Mouse (Mus musculus): Measurements from ENCODE around the gene Git1.

Gene Git1

DNA sequence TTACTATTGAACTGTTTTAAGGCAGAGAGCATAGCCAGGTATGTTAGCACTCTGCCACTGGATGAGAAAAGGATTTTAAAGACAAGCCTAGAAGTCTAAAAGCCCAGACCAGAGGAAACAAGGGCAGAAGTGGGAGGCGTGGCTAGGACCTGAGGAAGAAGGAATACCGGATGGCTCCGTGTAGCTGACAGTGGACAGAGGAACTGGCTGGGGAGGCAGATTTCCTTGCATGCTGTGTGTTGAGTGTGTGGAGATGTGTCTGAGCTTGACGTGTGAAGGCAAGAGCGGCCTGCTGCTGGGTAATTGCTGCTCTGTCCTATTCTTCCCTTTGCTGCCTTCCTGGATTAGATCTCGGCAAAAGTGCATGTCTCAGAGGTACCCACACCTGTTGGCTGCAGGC lies 9.1 kb downstream of the Git1 start:
- DNase-seq: no peak

DNA sequence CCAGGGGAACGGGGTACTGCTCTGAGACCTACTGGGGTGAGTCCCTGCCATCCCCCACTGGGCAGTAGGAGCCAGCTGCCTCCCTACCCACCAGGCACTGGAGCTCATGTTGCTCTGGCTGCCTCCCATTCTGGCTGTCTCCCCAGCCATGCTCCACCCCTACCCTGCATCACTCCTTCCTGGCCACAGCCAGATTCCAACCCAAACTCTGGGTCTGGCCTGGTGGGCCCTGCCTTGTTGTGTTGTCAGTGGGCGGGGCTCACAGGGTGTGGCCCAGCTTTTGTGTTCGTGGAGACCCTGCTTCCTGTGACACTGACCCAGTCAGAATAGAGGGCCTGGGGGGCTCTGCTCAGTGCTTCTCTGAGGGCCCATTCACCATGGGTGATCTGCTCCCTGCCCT lies 10.1 kb downstream of the Git1 start:
- peak; percentile 20 for DNase-seq

DNA sequence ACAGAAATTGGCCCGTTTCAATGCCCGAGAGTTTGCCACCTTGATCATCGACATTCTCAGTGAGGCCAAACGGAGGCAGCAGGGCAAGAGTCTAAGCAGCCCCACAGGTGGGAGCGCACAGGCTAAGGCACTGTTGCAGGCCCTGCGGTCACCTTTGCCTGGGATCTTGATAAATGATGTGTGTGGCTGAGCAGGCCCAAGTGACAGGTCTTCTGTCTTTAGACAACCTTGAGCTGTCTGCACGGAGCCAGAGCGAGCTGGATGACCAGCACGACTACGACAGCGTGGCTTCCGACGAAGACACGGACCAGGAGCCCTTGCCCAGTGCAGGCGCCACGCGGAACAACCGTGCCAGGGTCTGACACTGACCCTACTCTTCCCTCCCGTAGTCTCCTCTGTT lies 11.0 kb downstream of the Git1 start:
- peak; percentile 12 for DNase-seq

DNA sequence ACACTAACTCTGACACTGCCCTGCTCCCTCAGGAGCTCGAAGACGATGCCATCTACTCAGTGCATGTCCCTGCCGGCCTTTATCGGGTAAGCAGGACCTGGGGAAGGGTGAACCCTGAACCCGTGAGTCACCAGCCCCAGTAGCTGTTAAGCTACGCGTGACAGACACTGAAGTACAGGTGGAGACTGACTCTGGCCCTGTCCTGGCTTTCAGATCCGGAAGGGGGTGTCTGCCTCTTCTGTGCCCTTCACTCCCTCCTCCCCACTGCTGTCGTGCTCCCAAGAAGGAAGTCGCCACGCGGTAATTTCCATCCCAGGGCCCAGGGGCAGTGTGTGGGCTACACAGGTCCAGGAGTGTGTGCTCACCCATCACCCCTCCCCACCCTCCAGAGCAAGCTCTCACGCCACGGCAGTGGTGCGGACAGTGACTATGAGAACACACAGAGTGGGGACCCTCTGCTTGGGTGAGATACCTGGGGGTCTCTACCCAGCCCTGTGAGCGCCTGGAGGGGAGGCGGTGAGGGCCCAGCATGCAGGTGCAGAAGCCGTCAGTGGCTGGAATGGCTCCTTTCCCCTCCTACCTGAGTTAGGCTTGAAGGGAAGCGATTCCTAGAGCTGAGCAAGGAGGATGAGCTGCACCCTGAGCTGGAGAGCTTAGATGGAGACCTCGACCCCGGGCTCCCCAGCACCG lies 12.1 kb downstream of the Git1 start:
- DNase-seq: peak; percentile 14

DNA sequence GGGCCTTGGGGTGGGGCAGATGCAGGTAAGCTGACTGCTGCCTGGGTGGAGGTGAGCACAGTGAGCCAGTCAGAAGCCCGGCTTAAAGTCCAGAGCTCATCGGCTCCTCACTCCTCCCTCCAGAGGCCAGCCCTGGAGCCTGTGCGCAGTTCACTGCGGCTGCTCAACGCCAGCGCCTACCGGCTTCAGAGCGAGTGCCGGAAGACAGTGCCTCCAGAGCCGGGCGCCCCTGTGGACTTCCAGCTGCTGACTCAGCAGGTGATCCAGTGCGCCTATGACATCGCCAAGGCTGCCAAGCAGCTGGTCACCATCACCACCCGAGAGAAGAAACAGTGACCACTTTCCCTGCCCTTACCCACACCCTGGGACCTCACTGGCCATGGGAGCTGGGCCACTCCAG lies 12.9 kb downstream of the Git1 start:
- DNase-seq: no peak

DNA sequence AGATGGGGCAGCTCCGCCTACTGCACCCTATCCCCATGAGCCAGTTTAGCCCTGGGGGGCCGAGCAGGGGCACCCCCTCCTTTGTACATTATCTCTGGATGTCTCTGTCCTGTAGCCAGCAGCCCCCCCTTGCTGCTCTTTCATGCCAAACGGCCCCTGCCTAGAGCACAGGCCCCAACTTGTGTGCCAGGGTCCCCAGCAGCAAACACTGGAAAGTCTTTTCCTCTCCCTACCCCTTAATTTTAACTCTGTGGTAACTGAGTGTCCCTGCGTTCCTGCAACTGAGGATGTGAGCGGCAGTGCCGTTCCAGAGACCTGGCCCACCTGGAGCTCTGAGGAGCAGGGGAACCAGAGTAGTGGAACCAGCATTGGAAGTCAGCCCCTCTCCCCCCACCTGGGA lies 13.6 kb downstream of the Git1 start:
- DNase-seq: no peak

DNA sequence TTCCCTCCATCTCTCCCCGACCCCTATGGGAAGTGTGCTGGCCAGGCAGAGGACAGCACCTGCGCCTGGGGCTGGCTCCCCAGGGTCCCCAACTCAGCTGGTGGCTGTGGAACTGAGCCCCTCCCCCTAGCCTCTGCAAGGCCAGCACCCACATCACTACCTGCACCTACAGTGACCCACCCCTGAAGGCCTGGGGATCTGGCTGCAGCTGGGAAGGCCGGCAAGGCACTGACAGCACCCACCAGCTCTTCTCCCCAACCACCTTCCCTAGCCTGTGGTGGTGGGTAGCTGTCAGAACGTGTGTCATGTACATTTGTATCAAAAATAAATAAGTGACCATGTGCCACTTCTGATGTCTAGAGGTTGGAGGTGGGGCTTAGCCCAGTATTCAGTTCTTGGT lies 14.1 kb downstream of the Git1 start:
- DNase-seq: no peak

DNA sequence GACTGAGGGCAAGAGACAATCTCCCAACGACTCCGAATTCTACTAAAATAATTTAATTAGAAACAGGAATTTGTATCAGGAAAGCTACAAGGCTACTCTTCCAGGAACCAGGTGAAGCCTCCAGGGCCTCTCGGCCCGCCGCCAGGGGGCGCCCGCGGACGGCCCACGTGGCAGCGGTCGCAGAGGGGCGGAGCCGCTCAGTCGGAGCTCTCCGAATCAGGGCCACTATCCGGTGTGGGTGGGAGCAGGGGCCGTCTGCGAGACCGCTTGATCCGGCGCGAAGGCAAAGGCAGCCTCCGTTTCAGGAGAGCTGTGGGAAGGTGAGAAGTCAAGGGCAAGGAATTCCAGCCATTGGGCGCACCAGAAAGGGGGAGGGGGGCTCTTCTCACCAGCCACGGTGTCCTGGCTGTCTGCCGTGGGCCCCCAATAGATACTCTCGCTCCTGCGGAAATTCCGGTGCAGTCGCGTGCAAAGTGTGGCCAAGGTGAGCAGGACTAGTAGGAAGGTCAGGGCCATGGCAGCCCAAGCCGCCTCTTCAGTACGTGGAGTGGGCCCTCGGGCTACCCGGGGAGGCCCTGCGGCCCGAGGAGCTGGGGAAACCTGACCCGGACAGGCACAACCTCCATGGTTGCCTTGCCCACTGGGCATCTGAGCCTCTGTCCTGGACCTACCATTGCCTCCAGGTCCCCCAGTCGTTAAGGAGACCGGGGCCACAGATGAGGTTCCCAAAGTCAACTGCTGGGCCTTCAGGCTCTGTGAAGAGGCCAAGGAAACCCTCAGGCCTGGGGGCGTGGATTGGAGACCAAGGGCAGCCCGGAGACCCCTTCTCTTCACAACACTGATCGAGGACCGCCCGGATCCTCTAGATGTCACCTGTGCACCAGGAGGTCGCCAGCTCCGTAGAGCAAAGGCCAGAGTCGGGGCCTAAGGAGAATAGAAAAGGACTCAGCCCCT lies 15.0 kb downstream of the Git1 start:
- peak; percentile 76 for DNase-seq

DNA sequence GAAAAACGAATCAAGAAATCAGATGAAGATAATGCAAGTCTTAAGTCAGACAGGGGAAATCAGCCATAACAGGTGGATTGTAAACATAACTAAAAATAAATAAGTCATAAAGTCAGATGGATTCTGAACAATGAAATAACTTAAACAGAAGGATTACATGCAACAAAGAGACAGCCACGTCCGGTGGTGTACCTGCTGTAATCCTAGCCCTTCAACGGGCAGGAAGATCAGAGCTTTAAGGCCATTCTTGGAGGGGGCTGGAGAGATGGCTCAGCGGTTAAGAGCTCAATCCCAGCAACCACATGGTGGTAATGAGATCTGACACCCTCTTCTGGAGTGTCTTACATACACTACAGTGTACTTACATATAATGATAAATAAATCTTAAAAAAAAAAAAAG lies 18.0 kb downstream of the Git1 start:
- no peak for DNase-seq

DNA sequence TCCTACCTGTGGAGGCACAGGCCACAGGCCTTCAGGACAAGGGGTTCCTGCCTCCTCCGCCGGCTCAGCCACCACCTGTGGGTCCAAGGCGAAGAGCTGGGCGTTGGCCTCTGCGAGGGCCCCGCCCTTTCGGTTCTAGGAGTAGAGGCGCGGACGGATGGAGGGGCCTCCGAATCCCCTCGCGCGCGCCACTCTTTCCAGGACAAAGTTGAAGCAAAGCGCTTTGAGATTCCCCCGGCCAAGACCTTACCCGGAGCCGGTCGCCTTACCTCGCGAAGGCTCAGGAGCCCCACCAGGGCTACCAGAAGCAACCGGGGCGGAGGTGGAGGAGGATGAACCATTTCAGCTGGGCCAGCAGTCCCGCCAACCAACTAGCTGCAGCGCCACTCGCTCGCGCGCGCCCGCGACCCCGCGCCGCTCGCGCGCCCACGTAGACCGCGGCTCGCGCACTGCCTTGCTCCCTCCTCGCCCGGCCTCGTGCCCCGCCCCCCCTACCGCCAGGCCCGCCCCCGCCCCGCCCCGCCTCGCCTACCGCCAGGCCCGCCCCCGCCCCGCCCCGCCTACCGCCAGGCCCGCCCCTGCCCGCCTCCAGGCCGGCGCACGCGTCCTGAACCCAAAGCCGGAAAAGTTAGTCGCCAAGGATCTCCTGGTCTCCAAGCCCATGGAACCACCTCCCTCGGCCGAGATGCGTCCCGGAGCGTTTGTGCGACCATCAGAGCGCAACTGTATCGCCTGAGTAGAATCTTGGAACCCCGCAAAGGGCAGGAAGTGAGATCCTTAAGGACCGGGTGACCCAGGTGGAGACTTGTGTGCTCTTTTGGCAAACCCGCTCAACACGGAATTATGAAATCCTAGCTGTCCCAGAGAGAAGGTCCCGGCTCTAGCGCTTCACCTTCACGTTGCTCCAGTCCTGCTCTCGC lies 19.8 kb downstream of the Git1 start:
- DNase-seq: peak; percentile 75

DNA sequence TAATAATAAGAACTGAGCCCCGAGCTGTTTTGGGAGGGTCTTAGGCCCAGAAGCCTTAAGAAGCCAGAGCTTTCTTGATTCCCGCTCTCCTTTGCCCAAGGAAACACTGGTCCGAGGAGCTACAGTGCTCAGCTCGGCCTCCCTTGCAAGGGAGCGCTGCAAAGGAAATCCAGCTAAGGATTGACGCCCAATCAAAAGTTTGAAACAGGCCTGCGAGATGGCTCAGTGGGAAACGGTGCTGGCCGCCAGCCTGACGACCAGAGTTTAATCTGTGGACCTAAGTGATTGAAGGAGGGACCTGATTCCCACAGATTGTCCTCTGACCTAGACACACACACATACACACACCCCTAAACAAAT lies 20.4 kb downstream of the Git1 start:
- no peak for DNase-seq

DNA sequence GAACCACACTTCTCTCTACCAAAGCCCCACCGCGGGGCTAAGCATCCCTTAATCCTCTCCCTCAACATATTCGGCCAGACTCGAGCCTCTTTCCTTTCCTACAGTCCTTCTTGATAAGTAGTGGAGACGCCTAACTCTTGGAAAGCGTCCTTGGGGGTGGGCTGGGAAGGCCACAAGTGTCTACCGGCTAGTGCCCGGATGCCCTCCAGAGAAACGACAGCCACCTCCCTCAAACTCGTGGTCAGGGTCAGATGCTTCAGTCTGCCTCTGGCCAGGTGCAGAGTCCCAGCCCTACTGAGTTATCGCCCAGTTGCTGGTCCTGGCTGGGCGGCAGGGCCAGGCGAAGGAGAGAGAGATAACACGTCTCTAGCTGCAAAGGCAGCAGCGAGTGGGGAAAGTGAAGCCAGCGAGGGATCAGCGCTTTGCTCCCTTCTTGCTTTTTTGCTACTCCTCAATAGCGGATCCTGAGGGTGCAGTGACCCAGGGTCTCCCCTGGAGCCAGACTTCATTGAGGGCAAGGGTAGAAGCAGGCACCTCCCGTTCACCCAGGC lies 21.0 kb downstream of the Git1 start:
- DNase-seq: peak; percentile 21

DNA sequence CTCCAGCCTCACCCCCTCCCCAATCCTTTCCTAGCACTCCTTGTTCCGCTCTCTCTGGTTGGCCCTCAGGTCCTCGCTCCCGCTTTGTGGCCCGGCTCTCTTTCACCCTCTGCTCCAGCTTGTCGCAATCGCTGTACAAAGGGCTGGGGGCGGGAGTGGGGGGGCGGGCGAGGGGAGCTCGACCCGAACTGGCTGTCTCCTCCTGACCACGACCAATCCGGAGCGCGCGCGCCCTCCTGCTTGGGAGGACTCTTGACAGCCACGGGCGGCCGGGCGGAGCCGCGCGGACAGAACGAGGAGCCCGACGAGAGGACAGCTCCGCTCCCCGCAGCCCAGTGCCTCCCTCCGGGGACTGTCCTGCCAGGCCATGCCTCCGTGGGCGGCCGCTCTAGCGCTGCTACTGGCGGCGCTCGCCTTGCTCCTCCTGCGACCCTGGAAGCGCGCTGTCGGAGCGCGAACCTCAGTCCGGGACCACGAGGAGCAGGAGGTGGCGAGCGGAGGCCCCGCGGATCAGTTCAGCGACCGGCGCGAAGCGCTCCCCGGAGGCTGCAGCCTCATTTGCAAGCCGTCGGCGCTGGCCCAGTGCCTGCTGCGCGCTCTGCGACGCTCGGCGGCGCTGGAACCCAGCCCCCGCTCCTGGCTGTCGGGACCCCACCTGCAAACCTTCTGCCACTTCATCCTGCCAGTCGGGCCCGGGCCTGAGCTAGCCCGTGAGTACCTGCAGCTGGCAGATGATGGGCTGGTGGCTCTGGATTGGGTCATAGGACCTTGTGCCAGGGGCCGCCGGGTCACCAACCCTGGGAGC lies 21.7 kb downstream of the Git1 start, which contains the start of gene Abhd15:
Gene Abhd15, plus strand, starts transcription at position 290 of the 805 bp plus-strand sequence.
- DNase-seq: peak; percentile 48

DNA sequence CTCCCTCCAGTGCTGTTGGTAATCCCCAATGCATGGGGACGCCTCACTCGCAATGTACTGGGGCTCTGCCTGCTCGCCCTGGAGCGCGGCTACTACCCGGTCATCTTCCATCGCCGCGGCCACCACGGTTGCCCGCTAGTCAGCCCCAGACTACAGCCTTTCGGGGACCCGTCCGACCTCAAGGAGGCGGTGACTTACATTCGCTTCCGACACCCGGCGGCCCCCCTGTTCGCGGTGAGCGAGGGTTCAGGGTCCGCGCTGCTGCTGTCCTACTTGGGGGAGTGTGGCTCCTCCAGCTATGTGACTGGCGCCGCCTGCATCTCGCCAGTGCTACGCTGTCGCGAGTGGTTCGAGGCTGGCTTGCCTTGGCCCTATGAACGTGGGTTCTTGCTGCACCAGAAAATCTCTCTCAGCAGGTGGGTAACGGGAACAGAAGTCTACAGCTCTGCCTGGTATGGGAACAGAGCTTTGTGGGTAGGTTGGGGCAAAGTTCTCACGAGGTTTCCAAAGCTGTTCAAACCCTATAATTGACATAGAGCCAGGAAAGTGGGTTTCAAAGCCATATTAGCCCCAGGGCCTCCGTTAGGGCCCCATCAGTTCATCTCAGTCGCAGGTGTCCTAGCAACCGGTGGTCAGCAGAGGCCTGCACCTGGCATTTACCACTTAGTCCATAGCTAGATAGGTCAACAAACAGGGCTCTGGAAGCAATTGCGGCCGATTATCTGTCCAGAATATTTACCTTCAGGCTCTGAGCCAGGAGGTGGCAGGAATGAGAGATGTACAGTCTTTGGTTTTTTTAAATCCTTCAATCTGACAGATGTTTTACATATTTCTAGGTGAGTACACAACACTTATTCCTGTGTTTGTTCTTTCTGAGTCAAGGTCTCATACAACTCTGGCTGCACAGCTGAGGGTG lies 22.5 kb downstream of the Git1 start, which contains the start of gene Trp53i13:
Gene Trp53i13, minus strand, starts transcription at position 344 of the 916 bp plus-strand sequence.
- DNase-seq: no peak

DNA sequence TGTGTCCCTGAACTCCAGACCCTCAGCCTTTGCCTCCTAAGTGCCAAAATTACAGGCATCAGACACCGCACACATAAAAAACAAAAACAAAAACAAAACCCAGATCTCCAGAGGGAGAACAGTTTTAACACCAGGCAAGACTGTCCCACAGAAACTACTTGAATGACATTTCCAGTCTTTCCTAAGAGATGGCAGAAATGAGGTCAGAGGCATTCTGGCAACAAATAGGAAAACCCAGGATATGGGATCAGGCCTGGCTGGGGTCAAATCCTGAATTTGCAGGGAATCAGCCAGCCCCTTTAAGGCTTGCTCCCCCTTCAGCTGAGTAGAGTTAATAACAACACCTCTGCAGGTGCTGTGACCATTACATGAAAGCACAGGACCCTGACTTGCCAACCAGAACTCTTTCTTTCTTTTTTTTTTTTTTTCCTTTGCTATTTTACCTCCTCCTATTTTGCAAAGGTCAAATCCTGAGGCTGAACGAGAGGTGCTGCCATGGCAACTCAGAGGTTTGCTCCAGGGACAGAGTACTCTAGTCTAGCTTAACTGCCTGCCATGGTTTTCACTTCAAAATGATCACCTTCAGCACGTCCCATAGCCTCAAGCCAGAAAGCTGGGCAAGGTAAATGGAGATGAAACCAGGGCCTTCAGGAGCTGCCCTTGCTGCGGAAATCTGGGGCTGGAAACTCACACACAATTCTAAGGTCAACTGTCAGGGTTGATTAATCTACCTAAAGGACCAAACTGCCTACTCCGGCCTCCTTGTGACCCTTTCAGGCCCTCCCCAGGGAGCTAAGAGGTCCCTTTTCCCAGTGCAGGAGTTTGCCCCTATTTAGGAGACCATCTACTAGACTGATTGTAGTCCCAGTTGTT lies 23.4 kb downstream of the Git1 start:
- no peak for DNase-seq

DNA sequence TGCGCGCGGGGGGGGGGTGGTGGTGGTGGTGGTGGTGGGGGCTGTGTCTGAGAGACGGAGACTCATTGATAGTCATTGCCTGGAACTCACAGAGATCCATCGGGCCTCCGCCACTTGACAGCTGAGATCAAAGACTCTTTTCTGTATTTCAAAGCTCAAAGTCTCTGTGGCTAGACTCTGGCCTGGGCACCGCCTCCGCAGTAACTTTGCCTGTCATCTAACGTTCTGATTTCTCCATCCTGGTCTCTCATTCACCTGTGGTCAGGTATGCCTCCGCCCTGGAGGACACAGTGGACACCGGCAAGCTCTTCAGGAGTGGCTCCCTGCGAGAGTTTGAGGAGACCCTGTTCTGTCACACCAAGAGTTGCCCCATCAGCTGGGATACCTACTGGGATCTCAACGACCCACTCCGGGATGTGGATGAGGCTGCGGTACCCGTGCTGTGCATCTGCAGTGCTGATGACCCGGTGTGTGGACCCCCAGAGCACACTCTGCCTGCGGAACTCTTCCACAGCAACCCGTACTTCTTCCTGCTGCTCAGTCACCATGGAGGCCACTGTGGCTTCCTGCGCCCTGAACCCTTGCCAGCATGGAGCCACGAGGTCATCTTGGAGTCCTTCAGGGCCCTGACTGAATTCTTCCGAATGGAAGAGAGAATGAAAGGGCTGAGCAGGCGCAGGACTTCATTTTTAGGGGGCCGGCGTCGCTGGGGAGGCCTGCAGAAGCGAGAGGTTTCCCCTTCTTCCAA lies 24.9 kb downstream of the Git1 start:
- DNase-seq: no peak

DNA sequence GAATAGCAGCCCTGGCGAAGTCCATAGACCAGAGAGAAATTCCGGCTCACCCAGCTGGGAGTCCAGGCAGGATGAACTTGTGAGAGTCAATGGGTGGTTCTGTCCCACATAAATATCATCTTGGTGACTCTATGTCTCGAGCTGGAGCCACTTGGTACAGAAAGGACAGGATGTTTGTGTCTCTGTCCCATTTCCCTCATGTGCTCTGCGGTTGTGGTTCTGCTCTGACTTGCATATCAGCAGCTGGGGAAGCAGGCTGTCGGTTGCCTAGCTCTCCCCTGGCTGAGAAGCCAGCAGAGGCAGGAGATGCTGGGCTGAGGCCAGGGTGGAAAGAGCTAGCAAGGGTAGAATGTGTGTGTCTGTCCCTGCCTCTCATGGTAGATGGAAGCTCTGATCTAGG lies 25.7 kb downstream of the Git1 start, which contains the start of gene Gm10392:
Gene Gm10392, minus strand, starts transcription at position 156 of the 400 bp plus-strand sequence.
- no peak for DNase-seq

DNA sequence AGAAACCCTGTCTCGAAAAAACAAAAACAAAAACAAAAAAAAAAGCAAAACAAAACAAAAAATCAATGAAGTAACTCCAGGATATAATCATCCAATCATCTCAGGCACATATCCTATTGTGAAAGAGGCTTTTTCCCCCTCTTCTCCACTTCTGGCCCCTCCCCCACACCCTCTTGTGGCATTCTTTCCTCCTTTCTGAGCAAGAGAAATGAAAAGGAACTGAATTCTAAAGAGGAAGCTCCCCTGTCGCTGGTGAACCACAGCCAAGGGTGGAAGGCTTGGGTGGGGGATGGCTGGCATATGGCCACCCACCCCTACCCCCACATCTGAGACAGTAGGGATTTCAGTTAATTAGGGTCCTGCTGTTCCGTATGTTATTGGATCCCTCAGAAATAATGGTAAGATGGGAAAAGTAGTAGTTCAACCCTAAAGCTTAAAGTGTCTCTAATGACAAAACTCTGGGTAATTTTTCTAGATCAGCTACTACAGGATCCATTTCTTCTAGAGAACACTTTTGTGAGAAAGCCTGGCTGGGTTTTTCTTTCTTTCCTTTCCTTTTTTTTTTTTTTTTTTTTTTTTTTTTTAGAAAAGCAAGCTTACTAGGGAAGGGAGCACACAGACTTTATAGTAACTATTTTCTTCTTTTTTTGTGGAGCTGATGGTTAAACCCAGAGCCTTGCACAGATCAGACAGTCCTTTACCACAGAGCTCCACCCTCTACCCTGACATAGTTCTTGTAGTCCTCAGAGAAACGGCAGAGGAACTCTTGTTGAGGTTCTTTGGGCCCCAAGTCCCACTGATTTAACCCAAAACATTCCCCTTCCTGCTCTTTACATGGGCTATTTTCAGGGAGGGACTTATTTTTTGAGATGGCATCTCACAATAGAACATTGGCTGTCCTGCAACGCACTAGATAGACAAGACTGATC lies 27.5 kb downstream of the Git1 start:
- DNase-seq: no peak

Measured in cerebellum, adult 8-10 months (tissue).